Mouse (Mus musculus): ENCODE results near the gene Gm17018. TPM values are rescaled to one million over a fixed set of nuclear protein-coding genes. Genes with fewer than 3 reads are reported as not detected.

The Gm17018 gene
- polyA plus RNA-seq, 1 experiment, result 27.3 TPM

GRCm38 (mm10) chr19:45575632-45576001 is 15.2 kb downstream of the Gm17018 start:
- no peaks in the 10 kb centered on the region for H3K27me3 ChIP-seq (ENCODE audit: control insufficient read depth, insufficient read depth, insufficient read length)
- H3K36me3 ChIP-seq (ENCODE audit: control insufficient read depth, insufficient read depth), result peaks cover 8% of the 10 kb centered on the region
- H3K4me3 ChIP-seq, result no peak overlapping the region
- H3ac ChIP-seq (ENCODE audit: control insufficient read depth, insufficient read length), result no peak overlapping the region
- no peaks in the 10 kb centered on the region for H3K79me2 ChIP-seq (ENCODE audit: control insufficient read depth, insufficient read depth)
- TF ChIP-seq E2F4 (IDR thresholded peaks at IDR 0.05; ENCODE audit: insufficient read depth), result no peak
- no peak for TF ChIP-seq TCF12 (IDR thresholded peaks at IDR 0.05; ENCODE audit: insufficient read depth, poor library complexity, severe bottlenecking)
- no peak for TF ChIP-seq REST (IDR thresholded peaks at IDR 0.05; ENCODE audit: insufficient read depth, insufficient read length)
- no peak for TF ChIP-seq MAX (IDR thresholded peaks at IDR 0.05; ENCODE audit: low read depth)
- TF ChIP-seq TCF3 (IDR thresholded peaks at IDR 0.05; ENCODE audit: insufficient read length, low read depth), result no peak
- no peak for TF ChIP-seq SRF (IDR thresholded peaks at IDR 0.05; ENCODE audit: control insufficient read depth, insufficient read length, low read depth)
- no peak overlapping the region for H3K4me2 ChIP-seq (ENCODE audit: low read depth)

- Histone ChIP-seq H3ac (ENCODE audit: control insufficient read depth, insufficient read length) (no peak overlapping the region), H3K79me2 (ENCODE audit: control insufficient read depth, insufficient read depth) (no peaks in the 10 kb centered on the region), H3K27me3 (ENCODE audit: control insufficient read depth, insufficient read depth, insufficient read length) (no peaks in the 10 kb centered on the region), H3K4me2 (ENCODE audit: low read depth) (no peak overlapping the region), H3K36me3 (ENCODE audit: control insufficient read depth, insufficient read depth) (peaks cover 6% of the 10 kb centered on the region), H3K4me3 (no peak overlapping the region)
- TF ChIP-seq SRF (IDR thresholded peaks at IDR 0.05; ENCODE audit: control insufficient read depth, insufficient read length, low read depth), result no peak
- TF ChIP-seq E2F4 (IDR thresholded peaks at IDR 0.05; ENCODE audit: insufficient read depth), result no peak
- TF ChIP-seq TCF12 (IDR thresholded peaks at IDR 0.05; ENCODE audit: insufficient read depth, poor library complexity, severe bottlenecking), result no peak
- TF ChIP-seq MYOD1 (IDR thresholded peaks at IDR 0.05; ENCODE audit: control insufficient read depth in 1 of 3, insufficient read length in 2 of 3, low read depth in 2 of 3), result no peak
- TF ChIP-seq POLR2A (IDR thresholded peaks at IDR 0.05; ENCODE audit: insufficient read length, low read depth), result no peak
- no peak for TF ChIP-seq POLR2AphosphoS2 (IDR thresholded peaks at IDR 0.05; ENCODE audit: insufficient read length, low read depth)
- TF ChIP-seq REST (IDR thresholded peaks at IDR 0.05; ENCODE audit: insufficient read depth, insufficient read length), result no peak
- TF ChIP-seq MAX (IDR thresholded peaks at IDR 0.05; ENCODE audit: low read depth), result no peak
- no peak for TF ChIP-seq CEBPB (IDR thresholded peaks at IDR 0.05; ENCODE audit: insufficient read depth, poor library complexity, severe bottlenecking)
- no peak for TF ChIP-seq USF1 (IDR thresholded peaks at IDR 0.05; ENCODE audit: low read depth)
- TF ChIP-seq TCF3 (IDR thresholded peaks at IDR 0.05; ENCODE audit: insufficient read length, low read depth), result no peak
- TF ChIP-seq MYOG (IDR thresholded peaks at IDR 0.05; ENCODE audit: control insufficient read depth in 1 of 3, insufficient read depth in 1 of 3, insufficient read length in 2 of 3, low read depth in 2 of 3), result no peak
Measured at GRCm38 (mm10) chr19:45577141-45577750, 16.8 kb downstream of the Gm17018 start.

DNA sequence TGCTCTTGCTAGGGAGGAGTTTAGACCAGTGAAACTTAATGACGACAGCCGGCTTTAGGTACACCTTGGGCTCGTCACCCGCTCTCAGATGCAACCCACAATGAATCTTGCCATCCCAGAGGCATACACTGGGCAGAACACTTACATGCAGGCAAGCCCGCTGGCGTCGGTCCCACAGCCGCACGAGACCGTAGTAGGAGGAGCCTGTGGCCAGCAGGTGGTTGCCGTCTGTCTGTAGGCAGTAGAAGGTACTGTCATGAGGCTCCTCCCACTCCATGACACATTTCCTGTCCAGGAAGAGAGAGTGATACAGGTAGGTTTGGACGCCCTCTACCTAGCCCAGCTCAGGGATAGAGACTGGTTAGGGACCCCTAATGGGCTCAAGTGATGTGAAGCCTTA is 18.6 kb downstream of the Gm17018 start:
- Histone ChIP-seq H3K27me3 (ENCODE audit: control insufficient read depth, insufficient read depth, insufficient read length) (no peaks in the 10 kb centered on the region), H3K4me2 (ENCODE audit: low read depth) (no peak overlapping the region), H3ac (ENCODE audit: control insufficient read depth, insufficient read length) (no peak overlapping the region), H3K79me2 (ENCODE audit: control insufficient read depth, insufficient read depth) (no peaks in the 10 kb centered on the region), H3K4me3 (no peak overlapping the region), H3K36me3 (ENCODE audit: control insufficient read depth, insufficient read depth) (no peaks in the 10 kb centered on the region)
- TF ChIP-seq POLR2AphosphoS2 (IDR thresholded peaks at IDR 0.05; ENCODE audit: insufficient read length, low read depth), result no peak
- no peak for TF ChIP-seq E2F4 (IDR thresholded peaks at IDR 0.05; ENCODE audit: insufficient read depth)
- no peak for TF ChIP-seq MYOG (IDR thresholded peaks at IDR 0.05; ENCODE audit: control insufficient read depth in 1 of 3, insufficient read depth in 1 of 3, insufficient read length in 2 of 3, low read depth in 2 of 3)
- no peak for TF ChIP-seq TCF12 (IDR thresholded peaks at IDR 0.05; ENCODE audit: insufficient read depth, poor library complexity, severe bottlenecking)
- TF ChIP-seq MYOD1 (IDR thresholded peaks at IDR 0.05; ENCODE audit: control insufficient read depth in 1 of 3, insufficient read length in 2 of 3, low read depth in 2 of 3), result no peak
- no peak for TF ChIP-seq TCF3 (IDR thresholded peaks at IDR 0.05; ENCODE audit: insufficient read length, low read depth)
- no peak for TF ChIP-seq SRF (IDR thresholded peaks at IDR 0.05; ENCODE audit: control insufficient read depth, insufficient read length, low read depth)
- TF ChIP-seq MAX (IDR thresholded peaks at IDR 0.05; ENCODE audit: low read depth), result no peak
- TF ChIP-seq POLR2A (IDR thresholded peaks at IDR 0.05; ENCODE audit: insufficient read length, low read depth), result no peak
- TF ChIP-seq USF1 (IDR thresholded peaks at IDR 0.05; ENCODE audit: low read depth), result no peak
- no peak for TF ChIP-seq REST (IDR thresholded peaks at IDR 0.05; ENCODE audit: insufficient read depth, insufficient read length)
- TF ChIP-seq CEBPB (IDR thresholded peaks at IDR 0.05; ENCODE audit: insufficient read depth, poor library complexity, severe bottlenecking), result no peak

DNA sequence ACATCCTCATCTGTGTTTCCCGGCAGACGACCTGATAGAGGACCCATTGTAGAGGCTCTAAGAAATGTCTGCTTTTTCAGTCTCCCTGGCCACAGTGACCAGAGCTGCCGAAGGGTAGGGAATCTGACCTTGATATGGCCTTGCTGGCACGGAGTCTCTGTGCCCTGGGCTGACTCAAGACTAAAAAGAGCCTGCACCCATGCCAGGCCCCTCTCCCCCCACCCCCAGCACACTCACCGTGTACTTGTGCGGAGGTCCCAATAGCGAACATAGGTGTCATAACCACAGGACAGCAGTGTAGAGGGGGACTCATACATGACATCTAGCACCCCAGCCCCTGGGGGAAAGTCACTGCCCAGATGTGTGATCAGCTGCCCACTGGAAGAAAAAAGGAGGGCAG is 19.0 kb downstream of the Gm17018 start:
- H3K79me2 ChIP-seq (ENCODE audit: control insufficient read depth, insufficient read depth), result no peaks in the 10 kb centered on the region
- H3K36me3 ChIP-seq (ENCODE audit: control insufficient read depth, insufficient read depth), result peaks cover 3% of the 10 kb centered on the region
- H3K4me2 ChIP-seq (ENCODE audit: low read depth), result no peak overlapping the region
- H3ac ChIP-seq (ENCODE audit: control insufficient read depth, insufficient read length), result no peak overlapping the region
- no peak overlapping the region for H3K4me3 ChIP-seq
- TF ChIP-seq POLR2A (IDR thresholded peaks at IDR 0.05; ENCODE audit: insufficient read length, low read depth) (no peak), CEBPB (IDR thresholded peaks at IDR 0.05; ENCODE audit: insufficient read depth, poor library complexity, severe bottlenecking) (no peak), TCF3 (IDR thresholded peaks at IDR 0.05; ENCODE audit: insufficient read length, low read depth) (no peak), MYOG (IDR thresholded peaks at IDR 0.05; ENCODE audit: control insufficient read depth in 1 of 3, insufficient read depth in 1 of 3, insufficient read length in 2 of 3, low read depth in 2 of 3) (no peak), USF1 (IDR thresholded peaks at IDR 0.05; ENCODE audit: low read depth) (no peak), E2F4 (IDR thresholded peaks at IDR 0.05; ENCODE audit: insufficient read depth) (no peak), SRF (IDR thresholded peaks at IDR 0.05; ENCODE audit: control insufficient read depth, insufficient read length, low read depth) (no peak), MAX (IDR thresholded peaks at IDR 0.05; ENCODE audit: low read depth) (no peak), TCF12 (IDR thresholded peaks at IDR 0.05; ENCODE audit: insufficient read depth, poor library complexity, severe bottlenecking) (no peak), POLR2AphosphoS2 (IDR thresholded peaks at IDR 0.05; ENCODE audit: insufficient read length, low read depth) (no peak), MYOD1 (IDR thresholded peaks at IDR 0.05; ENCODE audit: control insufficient read depth in 1 of 3, insufficient read length in 2 of 3, low read depth in 2 of 3) (no peak), REST (IDR thresholded peaks at IDR 0.05; ENCODE audit: insufficient read depth, insufficient read length) (no peak)
- no peaks in the 10 kb centered on the region for H3K27me3 ChIP-seq (ENCODE audit: control insufficient read depth, insufficient read depth, insufficient read length)

Data from myocyte (in vitro differentiated cells).